Mouse (Mus musculus): ENCODE results near the gene Klf6. TPM values are rescaled to one million over a fixed set of nuclear protein-coding genes. Genes with fewer than 3 reads are reported as not detected.

Klf6 gene
- polyA plus RNA-seq, 1 experiment, result 21.2 TPM

- Histone ChIP-seq H3K4me2 (ENCODE audit: low read depth) (peak overlapping the region; percentile 77), H3K4me3 (no peak overlapping the region), H3K27me3 (ENCODE audit: control insufficient read depth, insufficient read depth, insufficient read length) (no peaks in the 10 kb centered on the region), H3K79me2 (ENCODE audit: control insufficient read depth, insufficient read depth) (peaks cover 29% of the 10 kb centered on the region), H3K36me3 (ENCODE audit: control insufficient read depth, insufficient read depth) (peaks cover 33% of the 10 kb centered on the region), H3ac (ENCODE audit: control insufficient read depth, insufficient read length) (no peak overlapping the region)
- peak in 1 of 3 experiments; percentile 15 for TF ChIP-seq MYOD1 (IDR thresholded peaks at IDR 0.05; ENCODE audit: control insufficient read depth in 1 of 3, insufficient read length in 2 of 3, low read depth in 2 of 3)
- TF ChIP-seq MYOG (IDR thresholded peaks at IDR 0.05; ENCODE audit: control insufficient read depth in 1 of 3, insufficient read depth in 1 of 3, insufficient read length in 2 of 3, low read depth in 2 of 3), result peak in 1 of 3 experiments; percentile 8
- no peak for TF ChIP-seq REST (IDR thresholded peaks at IDR 0.05; ENCODE audit: insufficient read depth, insufficient read length)
- peak; percentile 10 for TF ChIP-seq TCF12 (IDR thresholded peaks at IDR 0.05; ENCODE audit: insufficient read depth, poor library complexity, severe bottlenecking)
- TF ChIP-seq TCF3 (IDR thresholded peaks at IDR 0.05; ENCODE audit: insufficient read length, low read depth), result no peak
- no peak for TF ChIP-seq POLR2A (IDR thresholded peaks at IDR 0.05; ENCODE audit: insufficient read length, low read depth)
- TF ChIP-seq MAX (IDR thresholded peaks at IDR 0.05; ENCODE audit: low read depth), result no peak
- TF ChIP-seq USF1 (IDR thresholded peaks at IDR 0.05; ENCODE audit: low read depth), result no peak
- no peak for TF ChIP-seq E2F4 (IDR thresholded peaks at IDR 0.05; ENCODE audit: insufficient read depth)
- TF ChIP-seq CEBPB (IDR thresholded peaks at IDR 0.05; ENCODE audit: insufficient read depth, poor library complexity, severe bottlenecking), result peak; percentile 89
These were observed 9.3 kb downstream of the Klf6 start for GRCm38 (mm10) chr13:5870382-5871272.

GRCm38 (mm10) chr13:5871414-5871813, 10.1 kb downstream of the Klf6 start:
- Histone ChIP-seq H3K27me3 (ENCODE audit: control insufficient read depth, insufficient read depth, insufficient read length) (no peaks in the 10 kb centered on the region), H3ac (ENCODE audit: control insufficient read depth, insufficient read length) (no peak overlapping the region), H3K4me2 (ENCODE audit: low read depth) (peak overlapping the region; percentile 77), H3K4me3 (no peak overlapping the region), H3K79me2 (ENCODE audit: control insufficient read depth, insufficient read depth) (peaks cover 21% of the 10 kb centered on the region), H3K36me3 (ENCODE audit: control insufficient read depth, insufficient read depth) (peaks cover 25% of the 10 kb centered on the region)
- TF ChIP-seq POLR2A (IDR thresholded peaks at IDR 0.05; ENCODE audit: insufficient read length, low read depth) (no peak), USF1 (IDR thresholded peaks at IDR 0.05; ENCODE audit: low read depth) (no peak), MAX (IDR thresholded peaks at IDR 0.05; ENCODE audit: low read depth) (no peak), SRF (IDR thresholded peaks at IDR 0.05; ENCODE audit: control insufficient read depth, insufficient read length, low read depth) (peak; percentile 72), TCF3 (IDR thresholded peaks at IDR 0.05; ENCODE audit: insufficient read length, low read depth) (no peak), POLR2AphosphoS2 (IDR thresholded peaks at IDR 0.05; ENCODE audit: insufficient read length, low read depth) (peak; percentile 32)

GRCm38 (mm10) chr13:5873681-5874080, 12.4 kb downstream of the Klf6 start:
- no peak overlapping the region for H3K4me2 ChIP-seq (ENCODE audit: low read depth)
- H3K36me3 ChIP-seq (ENCODE audit: control insufficient read depth, insufficient read depth), result peaks cover 4% of the 10 kb centered on the region
- H3K4me3 ChIP-seq, result no peak overlapping the region
- no peak overlapping the region for H3ac ChIP-seq (ENCODE audit: control insufficient read depth, insufficient read length)
- no peaks in the 10 kb centered on the region for H3K79me2 ChIP-seq (ENCODE audit: control insufficient read depth, insufficient read depth)
- no peaks in the 10 kb centered on the region for H3K27me3 ChIP-seq (ENCODE audit: control insufficient read depth, insufficient read depth, insufficient read length)
- TF ChIP-seq TCF12 (IDR thresholded peaks at IDR 0.05; ENCODE audit: insufficient read depth, poor library complexity, severe bottlenecking) (no peak), MYOG (IDR thresholded peaks at IDR 0.05; ENCODE audit: control insufficient read depth in 1 of 3, insufficient read depth in 1 of 3, insufficient read length in 2 of 3, low read depth in 2 of 3) (no peak), USF1 (IDR thresholded peaks at IDR 0.05; ENCODE audit: low read depth) (no peak), TCF3 (IDR thresholded peaks at IDR 0.05; ENCODE audit: insufficient read length, low read depth) (no peak), MYOD1 (IDR thresholded peaks at IDR 0.05; ENCODE audit: control insufficient read depth in 1 of 3, insufficient read length in 2 of 3, low read depth in 2 of 3) (no peak), POLR2A (IDR thresholded peaks at IDR 0.05; ENCODE audit: insufficient read length, low read depth) (no peak), E2F4 (IDR thresholded peaks at IDR 0.05; ENCODE audit: insufficient read depth) (no peak), CEBPB (IDR thresholded peaks at IDR 0.05; ENCODE audit: insufficient read depth, poor library complexity, severe bottlenecking) (no peak), MAX (IDR thresholded peaks at IDR 0.05; ENCODE audit: low read depth) (no peak), SRF (IDR thresholded peaks at IDR 0.05; ENCODE audit: control insufficient read depth, insufficient read length, low read depth) (no peak), POLR2AphosphoS2 (IDR thresholded peaks at IDR 0.05; ENCODE audit: insufficient read length, low read depth) (no peak), REST (IDR thresholded peaks at IDR 0.05; ENCODE audit: insufficient read depth, insufficient read length) (no peak)

DNA sequence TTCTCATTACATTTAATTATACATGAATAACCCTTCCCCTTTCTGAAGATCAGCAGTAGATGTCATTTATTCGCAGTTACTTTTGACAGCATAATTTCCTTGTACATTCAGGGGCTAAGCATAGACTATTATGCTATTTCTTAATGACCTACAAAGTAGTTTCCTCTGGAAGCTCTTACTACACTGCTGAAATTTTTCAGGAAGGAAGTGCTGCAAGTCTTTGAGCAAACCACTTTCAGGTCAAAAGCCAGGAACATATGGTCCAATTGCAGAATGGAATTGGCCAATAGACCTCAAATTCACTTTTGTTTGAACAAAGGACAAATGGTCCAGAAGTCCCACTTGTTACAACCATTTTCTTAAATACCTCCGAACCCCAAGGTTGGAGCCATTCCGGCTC, 14.2 kb downstream of the Klf6 start:
- Histone ChIP-seq H3K4me3 (no peak overlapping the region), H3K4me2 (ENCODE audit: low read depth) (no peak overlapping the region), H3K27me3 (ENCODE audit: control insufficient read depth, insufficient read depth, insufficient read length) (no peaks in the 10 kb centered on the region), H3K79me2 (ENCODE audit: control insufficient read depth, insufficient read depth) (no peaks in the 10 kb centered on the region), H3K36me3 (ENCODE audit: control insufficient read depth, insufficient read depth) (no peaks in the 10 kb centered on the region), H3ac (ENCODE audit: control insufficient read depth, insufficient read length) (no peak overlapping the region)
- TF ChIP-seq USF1 (IDR thresholded peaks at IDR 0.05; ENCODE audit: low read depth) (no peak), CEBPB (IDR thresholded peaks at IDR 0.05; ENCODE audit: insufficient read depth, poor library complexity, severe bottlenecking) (no peak), MYOG (IDR thresholded peaks at IDR 0.05; ENCODE audit: control insufficient read depth in 1 of 3, insufficient read depth in 1 of 3, insufficient read length in 2 of 3, low read depth in 2 of 3) (no peak), TCF12 (IDR thresholded peaks at IDR 0.05; ENCODE audit: insufficient read depth, poor library complexity, severe bottlenecking) (no peak), REST (IDR thresholded peaks at IDR 0.05; ENCODE audit: insufficient read depth, insufficient read length) (no peak), E2F4 (IDR thresholded peaks at IDR 0.05; ENCODE audit: insufficient read depth) (no peak), MAX (IDR thresholded peaks at IDR 0.05; ENCODE audit: low read depth) (no peak), SRF (IDR thresholded peaks at IDR 0.05; ENCODE audit: control insufficient read depth, insufficient read length, low read depth) (no peak), POLR2A (IDR thresholded peaks at IDR 0.05; ENCODE audit: insufficient read length, low read depth) (no peak), MYOD1 (IDR thresholded peaks at IDR 0.05; ENCODE audit: control insufficient read depth in 1 of 3, insufficient read length in 2 of 3, low read depth in 2 of 3) (no peak), POLR2AphosphoS2 (IDR thresholded peaks at IDR 0.05; ENCODE audit: insufficient read length, low read depth) (no peak), TCF3 (IDR thresholded peaks at IDR 0.05; ENCODE audit: insufficient read length, low read depth) (no peak)
